10 mouse cellular contexts compared by ENCODE assay signal in genomic region chr5:31250716-31251115, GRCm38 (mm10). TPM values are rescaled to one million over a fixed set of nuclear protein-coding genes. Genes with fewer than 3 reads are reported as not detected.
DNase-seq lines count a peak whose midpoint lies in the region; ATAC-seq and TF ChIP-seq lines count a peak whose summit lies in the region.
"Had no signal": no experiment of that assay in that cellular context is flagged by ENCODE, and none has a peak within 500 bp of the region (broad histone marks: within the 10 kb centered on the region; RNA-seq: fewer than 3 reads in every experiment).

No protein-coding gene starts in this region.

- ATAC-seq in forebrain, embryonic 16.5 days = peak; percentile 14; the same call in 1 of the 2 replicates
- ATAC-seq in limb, embryonic 14.5 days (ENCODE audit: low FRiP score, low read depth) = peak; percentile 41; the same call in 1 of the 2 replicates
- ATAC-seq in liver, embryonic 11.5 days (replicated peaks; ENCODE audit: low FRiP score) = no peak

- TF ChIP-seq POLR2A in limb, embryonic 14.5 days (IDR thresholded peaks at IDR 0.05; ENCODE audit: borderline replicate concordance, extremely low read depth, insufficient read depth, insufficient read length) = no peak

- no peak overlapping the region for H3K9ac ChIP-seq in forebrain, embryonic 16.5 days (replicated peaks; ENCODE audit: low read depth, low read length)
- H3K9ac ChIP-seq in limb, embryonic 14.5 days (ENCODE audit: low read depth, low read length, severe bottlenecking) = no peak overlapping the region
- no peak overlapping the region for H3K9ac ChIP-seq in liver, embryonic 11.5 days (ENCODE audit: low read depth, low read length)

- H3K9me3 ChIP-seq in E14TG2a.4 (ENCODE audit: low read length) = no peaks in the 10 kb centered on the region
- H3K9me3 ChIP-seq in forebrain, embryonic 16.5 days (ENCODE audit: control insufficient read depth, low read length) = no peaks in the 10 kb centered on the region
- no peaks in the 10 kb centered on the region for H3K9me3 ChIP-seq in limb, embryonic 14.5 days (ENCODE audit: control insufficient read depth, low read length)
- no peaks in the 10 kb centered on the region for H3K9me3 ChIP-seq in liver, embryonic 11.5 days (ENCODE audit: control insufficient read depth, low read length)

- peaks cover 7% of the 10 kb centered on the region for H3K27me3 ChIP-seq in E14TG2a.4 (ENCODE audit: insufficient read depth, low read length)
- H3K27me3 ChIP-seq in forebrain, embryonic 16.5 days (replicated peaks; ENCODE audit: control insufficient read depth, insufficient read depth, low read length) = no peaks in the 10 kb centered on the region
- no peaks in the 10 kb centered on the region for H3K27me3 ChIP-seq in limb, embryonic 14.5 days (ENCODE audit: control insufficient read depth, insufficient read depth, low read length)
- H3K27me3 ChIP-seq in liver, embryonic 11.5 days (replicated peaks; ENCODE audit: control insufficient read depth, insufficient read depth, low read length) = no peaks in the 10 kb centered on the region

- H3K4me3 ChIP-seq in E14TG2a.4 (replicated peaks; ENCODE audit: low read length) = peak overlapping the region; percentile 81
- no peak overlapping the region for H3K4me3 ChIP-seq in forebrain, embryonic 16.5 days (replicated peaks; ENCODE audit: low read length)
- no peak overlapping the region for H3K4me3 ChIP-seq in limb, embryonic 14.5 days (replicated peaks; ENCODE audit: low read length)
- H3K4me3 ChIP-seq in liver, embryonic 11.5 days (ENCODE audit: low read depth, low read length) = no peak overlapping the region
- H3K4me3 ChIP-seq: left cerebral cortex, adult 2 months had no signal

- H3K4me2 ChIP-seq in forebrain, embryonic 16.5 days (ENCODE audit: low read length) = no peak overlapping the region
- H3K4me2 ChIP-seq in limb, embryonic 14.5 days (replicated peaks; ENCODE audit: low read depth, low read length, severe bottlenecking) = peak overlapping the region; percentile 48; the same call in 1 of the 2 replicates
- H3K4me2 ChIP-seq in liver, embryonic 11.5 days = no peak overlapping the region

- TF ChIP-seq CTCF in E14TG2a.4 (conservative IDR thresholded peaks at IDR 0.05; ENCODE audit: low read length) = no peak

- no peak overlapping the region for H3K27ac ChIP-seq in forebrain, embryonic 16.5 days (ENCODE audit: low read length)
- no peak overlapping the region; the same call in 1 of the 2 replicates for H3K27ac ChIP-seq in limb, embryonic 14.5 days (replicated peaks; ENCODE audit: low read depth, low read length)
- no peak overlapping the region for H3K27ac ChIP-seq in liver, embryonic 11.5 days (ENCODE audit: low read depth, low read length)
- H3K27ac ChIP-seq: left cerebral cortex, adult 2 months had no signal

- H3K36me3 ChIP-seq in E14TG2a.4 (ENCODE audit: insufficient read depth, low read length) = peaks cover 85% of the 10 kb centered on the region
- peaks cover 37% of the 10 kb centered on the region for H3K36me3 ChIP-seq in forebrain, embryonic 16.5 days (ENCODE audit: control insufficient read depth, insufficient read depth)
- H3K36me3 ChIP-seq in limb, embryonic 14.5 days (ENCODE audit: control insufficient read depth, insufficient read depth, low read length) = peaks cover 87% of the 10 kb centered on the region
- H3K36me3 ChIP-seq in liver, embryonic 11.5 days (ENCODE audit: control insufficient read depth, insufficient read depth, low read length) = peaks cover 34% of the 10 kb centered on the region

- peaks cover 46% of the 10 kb centered on the region for H3K4me1 ChIP-seq in E14TG2a.4 (replicated peaks; ENCODE audit: low read depth, low read length)
- 0 out of 2 replicates have a peak, but pooled peaks cover 2% of the 10 kb centered on the region for H3K4me1 ChIP-seq in forebrain, embryonic 16.5 days (replicated peaks; ENCODE audit: control insufficient read depth, insufficient read depth, low read length)
- H3K4me1 ChIP-seq in limb, embryonic 14.5 days (ENCODE audit: control insufficient read depth, insufficient read depth, low read length) = peaks cover 23% of the 10 kb centered on the region
- peaks cover 6% of the 10 kb centered on the region; the same call in 1 of the 2 replicates for H3K4me1 ChIP-seq in liver, embryonic 11.5 days (replicated peaks; ENCODE audit: control insufficient read depth, insufficient read depth, low read length)

- DNase-seq in embryo, embryonic 10 days (ENCODE audit: low spot score) = peak; percentile 18
- no peak for DNase-seq in embryo, embryonic 9.5 days (ENCODE audit: extremely low spot score)
- DNase-seq in limb, embryonic 14.5 days (ENCODE audit: low spot score) = no peak
- no peak for DNase-seq in adrenal gland, postnatal 10 days
- DNase-seq in liver, embryonic 11.5 days (ENCODE audit: low spot score) = no peak
- DNase-seq in urinary bladder, postnatal 14 days (ENCODE audit: low spot score) = no peak

- 58% methylated on average over 4 of the region's 4 CpGs for WGBS in forebrain, embryonic 16.5 days
- WGBS in limb, embryonic 14.5 days = 30% methylated on average over 4 of the region's 4 CpGs
- 65% methylated on average over 4 of the region's 4 CpGs for WGBS in liver, embryonic 11.5 days

RNA-seq across cellular contexts. Expression of gene Krtcap3, which starts 0.8 kb away (rescaled TPM):
- polyA plus RNA-seq in forebrain, embryonic 16.5 days (2015; fragmentation: Nextera tagmentation; extraction: Ambion mirVana) = 2.4 and 3.8 TPM in 2 replicates
- polyA plus RNA-seq in limb, embryonic 14.5 days (2012; rRNA removed) = 25.2 and 31.4 TPM in 2 replicates
- 10.2 and 16.4 TPM in 2 replicates for polyA plus RNA-seq in limb, embryonic 14.5 days (2014; fragmentation: Nextera tagmentation; extraction: Ambion mirVana)
- 1 to 10 TPM; 3.0 to 4.9 TPM for total RNA-seq in adrenal gland, postnatal 10 days (2021)
- 11.6 and 12.0 TPM in 2 replicates for polyA plus RNA-seq in liver, embryonic 11.5 days (2014; fragmentation: Nextera tagmentation; extraction: Ambion mirVana)

RNA-seq across cellular contexts. Expression of gene Gm9970, which starts 9.7 kb away (rescaled TPM):
- polyA plus RNA-seq in forebrain, embryonic 16.5 days (2015; fragmentation: Nextera tagmentation; extraction: Ambion mirVana) = 0.99 TPM in 1 of 2 replicates, not detected in the other
- polyA plus RNA-seq in limb, embryonic 14.5 days (2012; rRNA removed) = 0.15 TPM in 1 of 2 replicates, not detected in the other
- polyA plus RNA-seq in limb, embryonic 14.5 days (2014; fragmentation: Nextera tagmentation; extraction: Ambion mirVana) = 0.40 TPM in 1 of 2 replicates, not detected in the other
- total RNA-seq in adrenal gland, postnatal 10 days (2021) = under 1 TPM in 1 of 2 experiments, not detected in 1; 0.97 TPM
- polyA plus RNA-seq in liver, embryonic 11.5 days (2014; fragmentation: Nextera tagmentation; extraction: Ambion mirVana) = 0.36 TPM in 1 of 2 replicates, not detected in the other
- total RNA-seq: gastrocnemius, adult 18-20 months; left cerebral cortex, adult 2 months had no signal

RNA-seq across cellular contexts. Expression of gene Nrbp1, which starts 10.1 kb away (rescaled TPM):
- 169 and 170 TPM in 2 replicates for polyA plus RNA-seq in forebrain, embryonic 16.5 days (2015; fragmentation: Nextera tagmentation; extraction: Ambion mirVana)
- 161 and 181 TPM in 2 replicates for polyA plus RNA-seq in limb, embryonic 14.5 days (2012; rRNA removed)
- polyA plus RNA-seq in limb, embryonic 14.5 days (2014; fragmentation: Nextera tagmentation; extraction: Ambion mirVana) = 157 and 166 TPM in 2 replicates
- 10 to 100 TPM; 79.6 to 86.2 TPM for total RNA-seq in adrenal gland, postnatal 10 days (2021)
- polyA plus RNA-seq in liver, embryonic 11.5 days (2014; fragmentation: Nextera tagmentation; extraction: Ambion mirVana) = 95.6 and 98.1 TPM in 2 replicates

RNA-seq across cellular contexts. Expression of gene Ppm1g, which starts 30.2 kb away (rescaled TPM):
- polyA plus RNA-seq in forebrain, embryonic 16.5 days (2015; fragmentation: Nextera tagmentation; extraction: Ambion mirVana) = 169 and 175 TPM in 2 replicates
- polyA plus RNA-seq in limb, embryonic 14.5 days (2012; rRNA removed) = 91.2 and 118 TPM in 2 replicates
- polyA plus RNA-seq in limb, embryonic 14.5 days (2014; fragmentation: Nextera tagmentation; extraction: Ambion mirVana) = 98.8 and 111 TPM in 2 replicates
- total RNA-seq in adrenal gland, postnatal 10 days (2021) = 100 to 1,000 TPM; 125 to 127 TPM
- 220 and 242 TPM in 2 replicates for polyA plus RNA-seq in liver, embryonic 11.5 days (2014; fragmentation: Nextera tagmentation; extraction: Ambion mirVana)

RNA-seq across cellular contexts. Expression of gene Ift172, which starts 40.2 kb away (rescaled TPM):
- polyA plus RNA-seq in forebrain, embryonic 16.5 days (2015; fragmentation: Nextera tagmentation; extraction: Ambion mirVana) = 34.2 and 39.4 TPM in 2 replicates
- 53.3 and 64.2 TPM in 2 replicates for polyA plus RNA-seq in limb, embryonic 14.5 days (2012; rRNA removed)
- polyA plus RNA-seq in limb, embryonic 14.5 days (2014; fragmentation: Nextera tagmentation; extraction: Ambion mirVana) = 41.6 and 46.1 TPM in 2 replicates
- total RNA-seq in adrenal gland, postnatal 10 days (2021) = 10 to 100 TPM; 27.7 to 36.2 TPM
- polyA plus RNA-seq in liver, embryonic 11.5 days (2014; fragmentation: Nextera tagmentation; extraction: Ambion mirVana) = 15.3 and 17.4 TPM in 2 replicates
